Mouse (Mus musculus): ENCODE results near the gene Gm20458.

- TF ChIP-seq CTCF (IDR thresholded peaks at IDR 0.05; ENCODE audit: borderline replicate concordance, control insufficient read depth, extremely low read depth, insufficient read depth, low read length, poor library complexity) (no peak), POLR2A (IDR thresholded peaks at IDR 0.05; ENCODE audit: control insufficient read depth, extremely low read depth, insufficient read depth, low read length, poor library complexity) (no peak)
These were observed 46.2 kb upstream of the Gm20458 start for GRCm38 (mm10) chr2:164414581-164414980.

Measured in thymus, adult 2 months (tissue).